Mouse (Mus musculus): ENCODE data around the gene Zfp978. TPM values are rescaled to one million over a fixed set of nuclear protein-coding genes. Genes with fewer than 3 reads are reported as not detected.
A peak's percentile ranks its signal among the peaks of the same experiment; 100 is the strongest.
"Not testable (repeated sequence)": the region's sequence is repeated elsewhere in the genome, so short reads cannot be mapped to it uniquely, and the experiment has no call there.

The Zfp978 gene
- polyA plus RNA-seq, 1 experiment from 2014 or later = not detected

- ATAC-seq (ENCODE audit: insufficient number of reproducible peaks, low FRiP score, low TSS enrichment, low read depth); H3K4me3 ChIP-seq (replicated peaks); H3K4me1 ChIP-seq; H3K27me3 ChIP-seq; H3K9ac ChIP-seq; H3K36me3 ChIP-seq; H3K27ac ChIP-seq (replicated peaks); H3K4me2 ChIP-seq (replicated peaks): not testable (repeated sequence)
- 73% methylated on average over 4 of the region's 4 CpGs for WGBS
- peaks cover 31% of the 10 kb centered on the region for H3K9me3 ChIP-seq (replicated peaks)
These were observed 7.5 kb upstream of the Zfp978 start for GRCm38 (mm10) chr4:147353626-147354025.

DNA sequence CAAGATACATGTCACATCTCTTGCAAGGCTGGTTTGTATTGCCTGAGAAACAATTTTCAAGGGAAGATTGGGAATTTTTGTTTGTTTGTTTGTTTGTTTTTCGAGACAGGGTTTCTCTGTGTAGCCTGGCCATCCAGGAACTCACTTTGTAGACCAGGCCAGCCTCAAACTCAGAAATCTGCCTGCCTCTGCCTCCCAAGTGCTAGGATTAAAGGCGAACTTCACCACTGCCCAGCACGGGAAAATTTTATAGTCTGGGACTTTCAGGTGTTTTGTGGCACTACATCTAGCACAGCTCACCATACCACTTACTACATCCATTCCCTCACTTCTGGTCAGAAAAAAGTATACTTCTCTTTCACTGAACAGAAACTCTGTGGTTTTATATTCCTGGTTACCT is 5.1 kb upstream of the Zfp978 start:
- not testable (repeated sequence) for H3K9ac ChIP-seq; H3K9me3 ChIP-seq (replicated peaks); H3K4me3 ChIP-seq (replicated peaks); H3K4me2 ChIP-seq (replicated peaks); ATAC-seq (ENCODE audit: insufficient number of reproducible peaks, low FRiP score, low TSS enrichment, low read depth); H3K27me3 ChIP-seq; H3K27ac ChIP-seq (replicated peaks); H3K36me3 ChIP-seq; H3K4me1 ChIP-seq
- no CpG with 5 or more reads among the region's 3 CpGs for WGBS

- H3K9ac ChIP-seq; H3K27me3 ChIP-seq; H3K4me2 ChIP-seq (replicated peaks); H3K9me3 ChIP-seq (replicated peaks); H3K27ac ChIP-seq (replicated peaks); H3K36me3 ChIP-seq; H3K4me3 ChIP-seq (replicated peaks); ATAC-seq (ENCODE audit: insufficient number of reproducible peaks, low FRiP score, low TSS enrichment, low read depth); H3K4me1 ChIP-seq: not testable (repeated sequence)
- WGBS = no CpG with 5 or more reads among the region's 2 CpGs
These were observed 3.9 kb upstream of the Zfp978 start for GRCm38 (mm10) chr4:147357195-147357594.

- H3K9ac ChIP-seq; H3K4me1 ChIP-seq; ATAC-seq (ENCODE audit: insufficient number of reproducible peaks, low FRiP score, low TSS enrichment, low read depth); H3K9me3 ChIP-seq (replicated peaks); H3K4me2 ChIP-seq (replicated peaks); H3K36me3 ChIP-seq; H3K4me3 ChIP-seq (replicated peaks); H3K27me3 ChIP-seq; H3K27ac ChIP-seq (replicated peaks): not testable (repeated sequence)
- WGBS = no CpG with 5 or more reads among the region's 1 CpGs
These were observed 769 bp downstream of the Zfp978 start for GRCm38 (mm10) chr4:147361872-147362271.

- H3K9me3 ChIP-seq (replicated peaks); H3K4me1 ChIP-seq; H3K27ac ChIP-seq (replicated peaks); H3K9ac ChIP-seq; H3K4me3 ChIP-seq (replicated peaks); H3K27me3 ChIP-seq; H3K4me2 ChIP-seq (replicated peaks); H3K36me3 ChIP-seq: not testable (repeated sequence)
- ATAC-seq (ENCODE audit: insufficient number of reproducible peaks, low FRiP score, low TSS enrichment, low read depth) = peak; percentile 69
- no CpG with 5 or more reads among the region's 2 CpGs for WGBS
These were observed 8.5 kb downstream of the Zfp978 start for GRCm38 (mm10) chr4:147369564-147369963.

- H3K9ac ChIP-seq; H3K36me3 ChIP-seq; ATAC-seq (ENCODE audit: insufficient number of reproducible peaks, low FRiP score, low TSS enrichment, low read depth); H3K4me1 ChIP-seq; H3K4me3 ChIP-seq (replicated peaks); H3K27ac ChIP-seq (replicated peaks); H3K9me3 ChIP-seq (replicated peaks); H3K27me3 ChIP-seq; H3K4me2 ChIP-seq (replicated peaks): not testable (repeated sequence)
- WGBS = 83% methylated on average over 4 of the region's 4 CpGs
These were observed 22.1 kb downstream of the Zfp978 start for GRCm38 (mm10) chr4:147383199-147383598.

GRCm38 (mm10) chr4:147397201-147397600 is 36.1 kb downstream of the Zfp978 start:
- not testable (repeated sequence) for H3K4me1 ChIP-seq; ATAC-seq (ENCODE audit: insufficient number of reproducible peaks, low FRiP score, low TSS enrichment, low read depth); H3K27me3 ChIP-seq; H3K36me3 ChIP-seq; H3K4me2 ChIP-seq (replicated peaks); H3K4me3 ChIP-seq (replicated peaks); H3K9ac ChIP-seq; H3K27ac ChIP-seq (replicated peaks)
- H3K9me3 ChIP-seq (replicated peaks) = peaks cover 33% of the 10 kb centered on the region
- WGBS = 81% methylated on average over 3 of the region's 3 CpGs

DNA sequence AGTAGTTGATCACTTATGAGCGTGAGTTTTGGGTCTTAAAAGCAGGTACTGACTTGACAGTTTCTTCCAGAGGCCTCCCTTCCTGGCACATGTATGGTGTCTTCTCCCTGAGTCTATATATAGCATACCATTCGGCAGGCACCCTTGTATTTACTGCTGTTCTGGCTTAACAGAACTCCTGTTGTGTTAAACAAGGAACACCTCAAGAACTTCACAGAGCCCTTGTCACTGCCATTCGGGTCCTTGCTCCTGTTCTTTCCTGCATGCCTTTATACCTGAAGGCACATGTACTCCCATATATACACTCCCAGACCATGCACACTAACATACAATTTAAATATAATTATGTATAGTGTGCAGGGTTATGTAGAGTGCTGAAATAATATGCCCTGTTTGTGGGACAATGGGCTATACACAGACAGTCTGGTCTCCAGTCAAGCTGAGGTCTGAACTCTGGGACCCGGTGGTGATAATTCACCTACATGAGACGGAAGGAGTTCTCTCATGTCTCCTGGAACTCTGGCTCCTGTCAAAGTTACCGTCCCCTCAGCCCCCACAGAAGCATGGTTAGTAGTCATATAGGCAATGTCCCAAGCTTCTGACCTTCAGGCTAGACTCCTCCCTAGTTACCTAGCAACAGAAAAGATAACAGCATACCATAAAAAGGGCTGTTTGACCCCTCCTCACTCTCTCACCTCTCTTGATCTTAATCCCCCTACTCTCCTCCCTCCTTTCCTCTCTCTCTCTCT is 37.0 kb downstream of the Zfp978 start:
- H3K9me3 ChIP-seq (replicated peaks) = peaks cover 33% of the 10 kb centered on the region
- 78% methylated on average over 6 of the region's 6 CpGs for WGBS

DNA sequence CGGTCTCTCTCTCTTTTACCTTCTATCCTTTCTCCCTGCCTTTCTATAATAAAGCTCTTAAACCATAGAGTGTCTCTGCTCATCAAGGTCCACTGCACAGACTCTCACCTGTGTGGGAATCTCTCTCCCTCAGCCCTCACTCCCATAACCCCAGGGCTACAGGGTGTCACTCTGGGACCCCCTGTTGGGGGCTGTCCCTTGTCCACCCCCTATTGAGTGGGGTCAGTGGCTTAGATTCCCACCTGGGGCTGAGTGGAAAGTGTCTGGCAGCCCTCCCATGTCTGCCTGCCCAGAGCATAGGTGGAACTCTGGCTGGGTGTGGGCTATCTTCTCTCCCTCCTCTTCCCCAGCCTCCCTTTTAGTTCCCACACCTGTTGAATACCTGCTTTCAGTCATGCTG is 37.6 kb downstream of the Zfp978 start:
- H3K4me1 ChIP-seq; H3K27me3 ChIP-seq; ATAC-seq (ENCODE audit: insufficient number of reproducible peaks, low FRiP score, low TSS enrichment, low read depth); H3K36me3 ChIP-seq; H3K27ac ChIP-seq (replicated peaks); H3K4me2 ChIP-seq (replicated peaks); H3K4me3 ChIP-seq (replicated peaks); H3K9ac ChIP-seq: not testable (repeated sequence)
- WGBS = 77% methylated on average over 1 of the region's 1 CpGs
- peaks cover 38% of the 10 kb centered on the region for H3K9me3 ChIP-seq (replicated peaks)

More for the DNA sequence above, 37.0 kb downstream of the Zfp978 start:
- ATAC-seq (ENCODE audit: insufficient number of reproducible peaks, low FRiP score, low TSS enrichment, low read depth); H3K4me2 ChIP-seq (replicated peaks); H3K36me3 ChIP-seq; H3K9ac ChIP-seq; H3K4me1 ChIP-seq; H3K27me3 ChIP-seq; H3K27ac ChIP-seq (replicated peaks); H3K4me3 ChIP-seq (replicated peaks): not testable (repeated sequence)

DNA sequence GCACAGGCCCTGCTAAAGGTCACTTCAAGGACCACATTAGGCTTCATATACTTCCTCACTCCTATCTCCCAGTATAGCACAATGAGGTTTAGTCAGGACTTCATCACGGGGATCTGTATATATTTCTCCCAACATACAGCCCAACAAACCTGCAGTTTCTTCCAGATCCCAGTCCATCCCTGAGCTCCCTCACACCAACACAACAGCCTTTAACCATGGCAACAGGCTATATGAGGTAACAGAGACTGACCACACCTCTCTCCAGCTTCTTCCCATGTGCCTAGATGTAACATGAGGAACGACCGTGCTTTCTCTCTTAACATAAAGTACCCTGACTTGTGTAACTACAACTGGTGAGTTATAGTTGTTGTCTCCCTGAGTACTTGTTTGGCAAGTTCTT is 38.4 kb downstream of the Zfp978 start:
- H3K27ac ChIP-seq (replicated peaks); H3K36me3 ChIP-seq; H3K4me1 ChIP-seq; H3K4me2 ChIP-seq (replicated peaks); ATAC-seq (ENCODE audit: insufficient number of reproducible peaks, low FRiP score, low TSS enrichment, low read depth); H3K4me3 ChIP-seq (replicated peaks); H3K9ac ChIP-seq; H3K27me3 ChIP-seq: not testable (repeated sequence)
- WGBS = 70% methylated on average over 3 of the region's 3 CpGs
- H3K9me3 ChIP-seq (replicated peaks) = peaks cover 46% of the 10 kb centered on the region

DNA sequence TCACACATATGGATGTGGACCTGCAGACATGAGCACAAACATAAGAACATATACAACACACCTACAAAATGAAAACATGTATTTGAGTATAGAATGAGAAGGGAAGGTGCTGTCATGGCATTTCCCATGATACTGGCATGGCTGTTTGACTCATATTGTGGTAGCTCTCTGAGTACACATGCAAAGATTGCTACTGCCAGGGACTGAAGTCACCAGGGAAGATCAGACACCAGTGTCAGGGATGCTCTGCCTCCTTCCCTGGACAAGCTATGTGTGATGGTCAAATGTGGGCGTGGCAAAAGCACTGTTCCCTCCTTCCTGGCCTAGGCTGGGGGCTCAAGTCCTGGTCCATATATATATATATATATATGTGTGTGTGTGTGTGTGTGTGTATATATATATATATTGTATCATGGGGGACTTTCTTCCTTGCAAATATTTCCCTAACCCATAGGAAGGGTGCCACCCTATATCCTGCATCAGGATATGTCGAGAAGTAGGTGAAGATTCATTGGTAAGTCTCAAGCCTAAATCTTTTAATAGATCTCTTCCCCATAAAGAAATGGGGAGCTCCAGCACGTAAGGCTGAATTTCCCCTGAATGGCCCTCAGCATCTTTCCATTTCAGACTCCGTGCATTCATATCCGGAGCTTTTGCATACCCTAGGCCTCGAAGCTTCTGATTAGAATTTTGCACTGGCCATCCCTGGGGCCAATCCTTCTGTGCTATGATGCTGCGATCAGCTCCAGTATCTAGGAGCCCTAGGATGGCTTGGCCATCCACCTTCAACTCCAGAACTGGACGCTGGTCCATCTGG is 39.1 kb downstream of the Zfp978 start:
- not testable (repeated sequence) for H3K27me3 ChIP-seq; H3K4me1 ChIP-seq; H3K4me3 ChIP-seq (replicated peaks); H3K9ac ChIP-seq; H3K4me2 ChIP-seq (replicated peaks); H3K36me3 ChIP-seq; H3K27ac ChIP-seq (replicated peaks)
- ATAC-seq (ENCODE audit: insufficient number of reproducible peaks, low FRiP score, low TSS enrichment, low read depth) = peak; percentile 72
- H3K9me3 ChIP-seq (replicated peaks) = peaks cover 47% of the 10 kb centered on the region
- 79% methylated on average over 8 of the region's 8 CpGs for WGBS

All from embryonic facial prominence, embryonic 15.5 days (tissue).